Mouse (Mus musculus) lung, embryonic 16.5 days (tissue): ENCODE data around the gene Xkr7. TPM values are rescaled to one million over a fixed set of nuclear protein-coding genes. Genes with fewer than 3 reads are reported as not detected.

Experiments used
- ATAC-seq: fragments of 200-750 bp; cut with Nextera tagmentation; 2 replicates; pipeline ENCODE4 v1.8.0; 2017; ENCODE audit warnings: low read depth, mild to moderate bottlenecking, moderate library complexity
- H3K27ac ChIP-seq: fragments of 300-500 bp; sonication (generic); 2 replicates; pipeline ENCODE4 v1.5.1; 2014; ENCODE audit warnings: mild to moderate bottlenecking, control low read depth, low read length
- H3K27me3 ChIP-seq: fragments of 300-500 bp; sonication (generic); 2 replicates; pipeline ENCODE4 v1.6.1; 2014; ENCODE audit warnings: low read depth, low read length, mixed read lengths; ENCODE audit not compliant: control insufficient read depth, insufficient read depth
- H3K36me3 ChIP-seq: fragments of 300-500 bp; sonication (generic); 2 replicates; pipeline ENCODE4 v1.6.1; 2014; ENCODE audit warnings: low read length; ENCODE audit not compliant: control insufficient read depth, insufficient read depth
- H3K4me1 ChIP-seq: fragments of 300-500 bp; sonication (generic); replicated peaks from 2 replicates; pipeline ENCODE4 v1.6.1; 2014; ENCODE audit warnings: low read length, mixed read lengths; ENCODE audit not compliant: control insufficient read depth, insufficient read depth
- H3K4me2 ChIP-seq: fragments of 300-500 bp; sonication (generic); 2 replicates; pipeline ENCODE4 v1.6.1; 2014; ENCODE audit warnings: low read depth, low read length, control low read depth
- H3K4me3 ChIP-seq: fragments of 300-500 bp; sonication (generic); 2 replicates; pipeline ENCODE4 v1.5.1; 2014; ENCODE audit warnings: mild to moderate bottlenecking, low read length, control low read depth
- H3K9ac ChIP-seq: fragments of 300-500 bp; sonication (generic); 2 replicates; pipeline ENCODE4 v1.6.1; 2014; ENCODE audit warnings: low read length, control low read depth
- H3K9me3 ChIP-seq: fragments of 300-500 bp; sonication (generic); 2 replicates; pipeline ENCODE4 v1.6.1; 2016; ENCODE audit warnings: low read length; ENCODE audit not compliant: control insufficient read depth
- WGBS: fragments of 180-500 bp; shearing (Covaris S2); extraction: QIAGEN DNeasy Blood & Tissue Kit; methylation state at CpG from one replicate; pipeline ENCODE4 v1.1.7; 2014; 5-methylcytosine and 5-hydroxymethylcytosine counted together
- polyA plus RNA-seq: library from polyadenylated mRNA; unstranded; fragments of >200 nt; fragmentation: Nextera tagmentation; extraction: Ambion mirVana; gene quantifications from 2 replicates; pipeline ENCODE4 v1.2.1, GENCODE M21; 2015

The Xkr7 gene
- polyA plus RNA-seq, 1 experiment from 2014 or later: not detected

DNA sequence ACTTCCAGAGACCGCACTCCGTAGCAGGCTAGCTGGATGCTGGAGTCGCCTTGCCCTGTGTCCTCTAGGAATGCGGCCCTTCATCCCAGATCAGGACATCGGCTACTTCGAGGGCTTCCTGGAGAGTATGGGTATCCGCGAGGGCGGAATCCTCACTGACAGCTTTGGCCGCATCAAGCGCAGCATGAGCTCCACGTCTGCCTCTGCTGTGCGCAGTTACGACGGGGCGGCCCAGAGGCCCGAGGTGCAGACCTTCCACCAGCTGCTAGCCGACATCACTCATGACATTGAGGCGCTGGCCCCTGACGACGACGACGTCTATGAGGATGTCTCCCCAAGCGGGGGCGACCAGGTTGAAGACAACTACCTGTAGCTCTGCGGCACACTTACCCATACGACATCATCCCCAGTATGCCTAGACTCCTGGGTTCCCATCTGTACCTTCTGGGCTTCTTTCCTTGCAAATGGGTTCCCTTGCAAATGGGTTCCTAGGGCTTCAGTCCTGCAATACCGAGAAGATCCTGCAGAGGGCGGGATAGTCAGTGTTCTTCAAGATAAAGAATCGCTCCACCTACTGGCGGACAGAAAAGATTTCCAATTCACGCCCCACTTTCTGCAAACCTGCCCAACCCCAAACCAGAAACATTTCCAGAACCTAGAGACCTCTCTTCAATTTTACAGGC is 49.3 kb downstream of the Xkr7 start:
- H3K9ac ChIP-seq: no peak overlapping the region
- 32% methylated on average over 32 of the region's 32 CpGs for WGBS
- H3K27ac ChIP-seq: no peak overlapping the region
- H3K4me1 ChIP-seq: no peaks in the 10 kb centered on the region
- H3K36me3 ChIP-seq: no peaks in the 10 kb centered on the region
- no peaks in the 10 kb centered on the region for H3K9me3 ChIP-seq
- H3K4me2 ChIP-seq: no peak overlapping the region
- H3K4me3 ChIP-seq: no peak overlapping the region
- no peaks in the 10 kb centered on the region for H3K27me3 ChIP-seq
- ATAC-seq: no peak

DNA sequence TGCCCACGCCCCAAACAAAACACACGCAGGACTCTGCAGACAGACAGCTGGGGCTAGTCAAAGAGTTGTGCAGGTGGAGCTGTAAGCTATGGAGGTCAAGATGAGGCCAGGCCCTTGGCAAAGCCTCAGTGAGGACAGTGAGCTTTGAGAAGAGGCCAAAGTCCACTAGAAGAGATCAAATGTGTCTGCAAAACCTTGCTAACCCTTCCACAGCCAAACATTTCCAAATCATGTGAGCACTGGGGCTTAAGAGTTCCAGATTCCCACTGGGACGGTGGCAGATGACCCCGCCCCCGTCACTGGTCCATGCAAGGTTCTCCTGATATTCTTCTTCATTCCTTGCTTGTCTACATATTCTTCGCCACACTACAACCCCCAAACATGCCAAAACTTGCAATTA is 50.2 kb downstream of the Xkr7 start:
- Histone ChIP-seq H3K27ac (no peak overlapping the region), H3K4me2 (no peak overlapping the region), H3K4me1 (no peaks in the 10 kb centered on the region), H3K36me3 (no peaks in the 10 kb centered on the region), H3K27me3 (no peaks in the 10 kb centered on the region), H3K4me3 (no peak overlapping the region), H3K9me3 (no peaks in the 10 kb centered on the region), H3K9ac (no peak overlapping the region)
- WGBS: 71% methylated on average over 6 of the region's 6 CpGs
- no peak for ATAC-seq

DNA sequence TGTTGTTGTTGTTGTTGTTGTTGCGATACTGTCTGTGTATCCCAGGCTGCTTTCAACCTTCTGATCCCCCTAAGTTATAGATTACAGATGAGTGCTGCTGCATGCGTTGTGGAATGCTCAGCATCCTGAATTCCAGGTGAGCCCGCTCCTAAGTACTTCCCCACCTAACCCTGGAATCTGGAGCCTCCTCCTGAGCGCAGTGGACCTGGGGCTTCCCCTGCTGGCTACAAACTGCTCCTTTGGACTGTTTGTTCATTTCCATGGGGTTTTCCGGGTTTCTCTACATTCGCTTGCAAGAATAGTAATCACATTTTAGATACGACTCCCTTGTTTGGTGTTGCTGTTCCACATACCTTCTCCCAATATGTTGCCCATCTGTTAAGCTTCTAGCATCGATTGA is 51.6 kb downstream of the Xkr7 start:
- ATAC-seq: no peak
- H3K4me1 ChIP-seq: no peaks in the 10 kb centered on the region
- no peak overlapping the region for H3K4me2 ChIP-seq
- no peak overlapping the region for H3K27ac ChIP-seq
- H3K9ac ChIP-seq: no peak overlapping the region
- H3K4me3 ChIP-seq: no peak overlapping the region
- no peaks in the 10 kb centered on the region for H3K9me3 ChIP-seq
- no peaks in the 10 kb centered on the region for H3K27me3 ChIP-seq
- no peaks in the 10 kb centered on the region for H3K36me3 ChIP-seq
- WGBS: 75% methylated on average over 8 of the region's 8 CpGs

DNA sequence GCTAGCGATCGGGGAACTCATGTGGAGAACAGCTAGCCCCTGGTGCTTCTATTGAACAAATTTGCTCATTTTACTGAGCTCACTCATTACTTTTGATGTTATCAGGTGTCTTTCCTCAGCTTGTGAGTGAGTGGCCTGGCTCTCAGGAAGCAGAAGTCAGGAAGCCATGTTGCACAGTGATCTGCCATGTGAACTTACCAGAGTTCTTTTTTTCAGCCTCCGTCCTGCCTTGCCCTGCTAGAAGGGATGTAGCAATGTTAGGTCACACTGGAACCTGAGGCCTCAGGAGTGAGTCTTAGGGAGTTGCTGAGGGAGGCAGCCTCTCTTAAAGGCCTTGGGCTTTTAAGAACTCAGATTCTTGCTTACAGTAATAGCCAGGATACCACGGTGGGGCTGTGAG is 52.2 kb downstream of the Xkr7 start:
- H3K4me1 ChIP-seq: no peaks in the 10 kb centered on the region
- no peak overlapping the region for H3K4me3 ChIP-seq
- no peak overlapping the region for H3K9ac ChIP-seq
- H3K27ac ChIP-seq: peak overlapping the region; percentile 28
- no peaks in the 10 kb centered on the region for H3K9me3 ChIP-seq
- ATAC-seq: no peak
- H3K27me3 ChIP-seq: no peaks in the 10 kb centered on the region
- 55% methylated on average over 4 of the region's 4 CpGs for WGBS
- no peaks in the 10 kb centered on the region for H3K36me3 ChIP-seq
- H3K4me2 ChIP-seq: no peak overlapping the region

DNA sequence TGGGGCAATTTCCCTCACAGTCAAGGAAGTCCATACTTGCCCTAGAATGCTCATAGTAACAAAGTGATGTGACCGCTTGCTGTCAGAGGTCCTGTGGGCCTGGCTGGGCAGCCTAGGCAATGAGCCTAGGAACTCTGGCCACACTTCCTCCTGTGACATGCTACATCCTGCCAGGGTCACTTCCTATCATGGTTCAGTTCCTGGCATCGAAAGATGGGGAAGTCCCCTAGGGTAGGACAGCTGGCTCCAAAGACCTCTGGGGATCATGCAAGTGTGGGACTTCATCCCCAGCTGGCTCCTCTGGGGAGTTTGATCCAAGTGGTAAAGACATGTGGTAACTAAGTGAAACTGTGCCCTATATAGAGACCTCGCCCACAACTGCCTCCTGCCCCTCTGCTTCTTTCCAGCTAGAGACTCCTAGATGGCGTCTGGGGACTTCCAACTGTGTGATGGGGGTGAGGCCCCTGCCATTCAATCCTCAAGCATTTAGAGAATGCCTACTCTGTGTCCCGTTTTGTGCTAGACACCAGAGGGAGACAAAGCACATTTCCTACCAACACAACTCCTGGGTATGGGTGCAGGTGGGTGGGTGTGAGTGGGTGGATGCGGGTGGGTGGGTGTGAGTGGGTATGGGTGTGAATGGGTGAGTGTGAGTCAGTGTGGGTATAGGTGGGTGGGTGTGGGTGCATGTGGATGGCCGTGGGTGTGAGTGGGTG is 52.8 kb downstream of the Xkr7 start:
- ATAC-seq: peak; percentile 47; the same call in 1 of the 2 replicates
- H3K9me3 ChIP-seq: no peaks in the 10 kb centered on the region
- no peaks in the 10 kb centered on the region for H3K27me3 ChIP-seq
- H3K4me3 ChIP-seq: no peak overlapping the region
- 60% methylated on average over 7 of the region's 7 CpGs for WGBS
- H3K4me1 ChIP-seq: no peaks in the 10 kb centered on the region
- H3K36me3 ChIP-seq: no peaks in the 10 kb centered on the region
- H3K4me2 ChIP-seq: no peak overlapping the region
- no peak overlapping the region for H3K9ac ChIP-seq
- peak overlapping the region; percentile 28 for H3K27ac ChIP-seq

DNA sequence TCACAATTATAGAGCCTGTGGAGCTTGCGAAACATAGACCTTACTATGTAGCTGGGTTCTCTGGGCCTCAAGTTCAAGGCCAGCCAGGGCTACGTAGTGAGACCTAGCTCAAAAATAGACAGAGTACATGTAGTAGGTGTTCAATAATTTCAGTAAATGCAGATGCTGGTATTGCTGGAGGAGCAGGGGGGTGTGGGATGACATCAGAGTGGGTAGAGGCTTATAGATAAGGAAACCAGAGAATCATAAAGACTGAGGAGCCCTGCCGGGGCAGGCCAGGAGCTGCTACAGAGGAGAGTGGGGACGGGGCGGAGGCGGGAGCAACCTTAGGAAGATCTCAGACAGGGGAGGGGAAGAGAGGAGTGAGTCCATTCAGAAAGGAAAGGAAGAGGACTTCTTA is 53.9 kb downstream of the Xkr7 start:
- Histone ChIP-seq H3K4me1 (no peaks in the 10 kb centered on the region; the same call in 1 of the 2 replicates), H3K27me3 (no peaks in the 10 kb centered on the region), H3K9me3 (no peaks in the 10 kb centered on the region), H3K9ac (no peak overlapping the region), H3K4me2 (no peak overlapping the region), H3K27ac (no peak overlapping the region), H3K36me3 (no peaks in the 10 kb centered on the region), H3K4me3 (no peak overlapping the region)
- 80% methylated on average over 6 of the region's 6 CpGs for WGBS
- no peak for ATAC-seq

DNA sequence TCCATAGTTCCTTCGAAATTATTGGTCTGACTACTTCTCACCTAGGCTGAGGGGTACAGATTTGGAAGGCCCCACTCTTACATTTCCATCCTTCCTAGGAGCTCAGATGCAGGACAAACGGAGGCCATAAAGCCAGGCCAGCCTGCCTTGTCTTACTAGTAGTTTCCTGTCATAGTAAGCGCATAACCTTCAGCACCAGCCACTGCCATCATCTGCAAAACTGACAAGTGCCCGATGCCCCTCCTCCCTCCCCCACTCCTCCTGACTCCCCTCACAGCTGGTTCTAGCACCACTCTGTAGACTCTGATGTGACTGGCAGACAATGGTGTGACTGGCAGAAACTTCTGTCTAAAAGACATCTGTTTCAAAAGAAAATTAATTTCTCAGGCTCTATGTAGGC is 54.5 kb downstream of the Xkr7 start:
- 79% methylated on average over 4 of the region's 4 CpGs for WGBS
- Histone ChIP-seq H3K4me2 (no peak overlapping the region), H3K4me3 (no peak overlapping the region), H3K27ac (no peak overlapping the region), H3K9ac (no peak overlapping the region), H3K36me3 (no peaks in the 10 kb centered on the region), H3K4me1 (no peaks in the 10 kb centered on the region; the same call in 1 of the 2 replicates), H3K9me3 (no peaks in the 10 kb centered on the region), H3K27me3 (no peaks in the 10 kb centered on the region)
- ATAC-seq: no peak

DNA sequence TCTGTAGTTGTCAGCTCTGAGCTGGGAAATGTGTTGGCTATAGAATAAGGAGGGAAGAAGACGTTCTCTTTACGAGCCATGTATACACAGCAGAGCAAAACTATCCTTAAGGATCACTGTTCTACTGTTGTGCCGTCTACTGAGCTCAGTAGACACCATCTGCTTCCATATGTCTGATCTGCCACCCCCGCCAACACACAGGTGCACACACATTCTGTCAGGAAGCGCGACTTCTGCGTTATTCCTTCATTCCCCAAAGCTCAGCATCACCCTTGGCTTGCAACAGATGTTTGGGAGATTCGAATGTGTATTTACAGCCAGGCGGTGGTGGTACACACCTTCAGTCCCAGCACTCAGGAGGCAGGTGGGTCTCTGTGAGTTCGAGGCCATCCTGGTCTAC is 55.4 kb downstream of the Xkr7 start:
- Histone ChIP-seq H3K4me1 (no peaks in the 10 kb centered on the region; the same call in 1 of the 2 replicates), H3K9ac (no peak overlapping the region), H3K36me3 (no peaks in the 10 kb centered on the region), H3K27ac (no peak overlapping the region), H3K27me3 (no peaks in the 10 kb centered on the region), H3K4me2 (no peak overlapping the region), H3K9me3 (no peaks in the 10 kb centered on the region), H3K4me3 (no peak overlapping the region)
- 88% methylated on average over 10 of the region's 10 CpGs for WGBS
- no peak for ATAC-seq

DNA sequence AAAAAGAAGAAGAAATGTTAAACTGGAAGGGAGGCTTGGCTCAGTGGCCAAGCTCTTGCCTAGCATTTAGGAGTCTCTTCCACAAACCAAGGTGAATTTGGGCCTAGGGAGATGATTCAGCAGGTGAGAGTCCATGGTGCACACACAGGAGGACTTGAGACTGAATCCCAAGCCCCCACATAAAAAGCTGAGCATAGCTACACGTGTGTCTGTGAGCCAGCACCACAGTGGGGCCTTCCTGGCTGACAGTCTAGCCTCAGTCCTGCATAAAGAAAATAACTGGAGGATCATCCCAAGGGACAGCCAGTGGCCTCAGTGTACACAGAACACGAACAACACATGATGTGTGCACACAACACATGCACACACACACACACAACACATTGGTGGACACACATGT is 57.7 kb downstream of the Xkr7 start:
- H3K9me3 ChIP-seq: no peaks in the 10 kb centered on the region
- ATAC-seq: no peak
- H3K4me1 ChIP-seq: no peaks in the 10 kb centered on the region; the same call in 1 of the 2 replicates
- 46% methylated on average over 2 of the region's 2 CpGs for WGBS
- no peak overlapping the region for H3K4me3 ChIP-seq
- no peak overlapping the region for H3K4me2 ChIP-seq
- H3K9ac ChIP-seq: no peak overlapping the region
- no peaks in the 10 kb centered on the region for H3K36me3 ChIP-seq
- H3K27me3 ChIP-seq: no peaks in the 10 kb centered on the region
- no peak overlapping the region for H3K27ac ChIP-seq
